Mouse (Mus musculus) brain, embryonic 14.5 days (tissue): Measurements from ENCODE around the gene Clptm1.

Experiments
- CTCF ChIP-seq: fragments of 200-500 bp; IDR thresholded peaks from 2 replicates; pipeline ENCODE4 v1.5.1; 2012; ENCODE audit warnings: inconsistent platforms, mild to moderate bottlenecking, moderate library complexity, borderline replicate concordance; ENCODE audit not compliant: insufficient read depth, insufficient read length; ENCODE audit errors: extremely low read depth
- POLR2A ChIP-seq: fragments of 200-500 bp; IDR thresholded peaks from 2 replicates; pipeline ENCODE4 v1.6.1; 2012; ENCODE audit warnings: mild to moderate bottlenecking, inconsistent platforms, borderline replicate concordance; ENCODE audit not compliant: poor library complexity, insufficient read depth, insufficient read length, severe bottlenecking; ENCODE audit errors: extremely low read depth

DNA sequence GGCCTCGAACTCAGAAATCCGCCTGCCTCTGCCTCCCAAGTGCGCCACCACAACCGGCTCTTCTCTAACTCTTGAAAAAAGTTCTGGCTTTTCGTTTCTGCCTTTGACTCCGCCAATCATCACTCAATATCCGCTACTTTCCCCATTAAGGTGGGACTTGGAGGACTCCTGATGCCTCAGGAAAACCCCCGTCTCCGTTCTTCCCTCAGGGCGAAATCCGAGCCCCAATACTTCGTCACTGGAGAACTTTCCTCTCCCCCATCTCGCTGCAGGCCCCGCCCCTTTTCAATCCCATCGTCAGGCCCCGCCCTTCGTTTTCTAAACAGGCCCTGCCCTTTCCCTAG, 36.7 kb downstream of the Clptm1 start:
- TF ChIP-seq CTCF (no peak), POLR2A (no peak)
